Mouse (Mus musculus) hindbrain, embryonic 16.5 days (tissue): ENCODE data around the gene Ppp1r14b. TPM values are rescaled to one million over a fixed set of nuclear protein-coding genes. Genes with fewer than 3 reads are reported as not detected.
A peak's percentile ranks its signal among the peaks of the same experiment; 100 is the strongest.

Experiments used
- ATAC-seq: fragments of 200-750 bp; cut with Nextera tagmentation; 2 replicates; pipeline ENCODE4 v1.8.0; 2017; ENCODE audit warnings: moderate TSS enrichment, moderate library complexity
- H3K27ac ChIP-seq: fragments of 300-500 bp; sonication (generic); 2 replicates; pipeline ENCODE4 v1.5.1; 2014; ENCODE audit warnings: low read depth, mild to moderate bottlenecking, control low read depth, low read length, moderate library complexity
- H3K27me3 ChIP-seq: fragments of 300-500 bp; sonication (generic); replicated peaks from 2 replicates; pipeline ENCODE4 v1.6.1; 2014; ENCODE audit warnings: low read length; ENCODE audit not compliant: control insufficient read depth, insufficient read depth
- H3K36me3 ChIP-seq: fragments of 300-500 bp; sonication (generic); 2 replicates; pipeline ENCODE4 v1.6.1; 2014; ENCODE audit warnings: mild to moderate bottlenecking, low read length, moderate library complexity, mixed read lengths; ENCODE audit not compliant: control insufficient read depth, insufficient read depth
- H3K4me1 ChIP-seq: fragments of 300-500 bp; sonication (generic); 2 replicates; pipeline ENCODE4 v1.6.1; 2014; ENCODE audit warnings: low read depth, low read length; ENCODE audit not compliant: control insufficient read depth, insufficient read depth
- H3K4me2 ChIP-seq: fragments of 300-500 bp; sonication (generic); 2 replicates; pipeline ENCODE4 v1.6.1; 2014; ENCODE audit warnings: mild to moderate bottlenecking, low read length, control low read depth, moderate library complexity
- H3K4me3 ChIP-seq: fragments of 300-500 bp; sonication (generic); 2 replicates; pipeline ENCODE4 v1.5.1; 2014; ENCODE audit warnings: mild to moderate bottlenecking, low read length, control low read depth, moderate library complexity
- H3K9ac ChIP-seq: fragments of 300-500 bp; sonication (generic); 2 replicates; pipeline ENCODE4 v1.6.1; 2014; ENCODE audit warnings: low read depth, mild to moderate bottlenecking, control low read depth, low read length, moderate library complexity
- H3K9me3 ChIP-seq: fragments of 300-500 bp; sonication (generic); 2 replicates; pipeline ENCODE4 v1.6.1; 2014; ENCODE audit warnings: mild to moderate bottlenecking, low read length, moderate library complexity; ENCODE audit not compliant: control insufficient read depth
- WGBS: fragments of 180-500 bp; shearing (Covaris S2); extraction: QIAGEN DNeasy Blood & Tissue Kit; methylation state at CpG from one replicate; pipeline ENCODE4 v1.1.7; 2014; 5-methylcytosine and 5-hydroxymethylcytosine counted together
- polyA plus RNA-seq: library from polyadenylated mRNA; unstranded; fragments of >200 nt; fragmentation: Nextera tagmentation; extraction: Ambion mirVana; gene quantifications from 2 replicates; pipeline ENCODE4 v1.2.1, GENCODE M21; 2015

The Ppp1r14b gene
- polyA plus RNA-seq, 1 experiment from 2014 or later: 89.4 TPM

DNA sequence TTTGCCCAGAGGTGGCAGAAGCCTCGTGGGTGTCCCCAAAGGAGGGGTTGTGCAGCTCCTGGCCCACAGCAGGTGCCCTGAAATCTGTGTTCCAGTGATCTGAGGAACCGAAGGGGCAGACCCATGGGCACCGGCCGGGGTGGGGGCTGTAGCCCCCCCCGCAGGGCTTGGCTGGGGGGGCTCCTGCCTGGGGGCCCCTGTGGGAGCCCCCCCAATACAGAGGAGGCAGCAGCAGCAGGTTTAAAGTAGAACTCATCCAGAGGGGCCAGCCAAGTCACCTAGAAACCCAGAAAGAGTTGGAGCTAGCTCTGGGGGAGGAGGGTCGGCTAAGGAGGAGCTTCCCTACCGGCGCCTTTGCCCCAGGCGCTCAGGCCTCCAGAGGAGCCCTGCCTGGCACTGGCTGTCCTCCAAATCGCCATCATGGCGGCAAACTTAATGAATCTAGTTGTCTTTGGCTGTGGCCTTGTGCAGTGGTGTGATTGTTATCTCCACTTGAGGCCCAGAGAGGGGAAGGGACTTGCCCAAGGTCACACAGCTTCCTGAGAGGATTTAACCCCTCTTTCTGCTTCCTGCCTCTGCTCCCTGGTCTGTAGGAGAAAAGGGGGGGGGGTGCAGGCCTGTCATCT is 4.2 kb upstream of the Ppp1r14b start:
- Histone ChIP-seq H3K9ac (peak overlapping the region; percentile 1; the same call in 1 of the 2 replicates), H3K36me3 (no peaks in the 10 kb centered on the region), H3K4me1 (peaks cover 15% of the 10 kb centered on the region), H3K4me2 (peak overlapping the region; percentile 54), H3K4me3 (no peak overlapping the region), H3K27ac (no peak overlapping the region), H3K27me3 (peaks cover 10% of the 10 kb centered on the region), H3K9me3 (no peaks in the 10 kb centered on the region)
- 10% methylated on average over 11 of the region's 11 CpGs for WGBS
- ATAC-seq: no peak

DNA sequence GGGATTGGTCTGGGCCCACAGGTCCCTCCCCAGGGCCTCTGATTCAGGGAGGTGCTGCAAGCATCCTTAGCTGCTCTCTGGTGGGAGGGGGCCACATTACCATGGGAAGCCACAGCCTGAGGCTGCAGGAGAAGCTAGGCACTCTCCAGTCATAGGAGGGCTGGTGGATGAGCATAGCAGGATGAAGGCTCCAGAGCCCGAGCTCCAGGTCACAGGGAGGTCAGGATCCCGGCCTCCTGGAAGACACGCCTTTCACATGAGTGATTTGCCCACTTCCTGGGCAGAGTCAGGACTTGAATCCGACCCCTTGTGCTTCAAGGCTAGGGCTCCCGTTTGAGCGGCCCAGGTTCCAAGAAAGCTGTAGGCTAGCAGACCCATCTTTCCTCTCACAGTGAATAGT is 3.1 kb upstream of the Ppp1r14b start:
- peaks cover 10% of the 10 kb centered on the region for H3K27me3 ChIP-seq
- H3K9ac ChIP-seq: peak overlapping the region; percentile 5; the same call in 1 of the 2 replicates
- peaks cover 24% of the 10 kb centered on the region for H3K4me1 ChIP-seq
- H3K9me3 ChIP-seq: no peaks in the 10 kb centered on the region
- WGBS: 41% methylated on average over 6 of the region's 6 CpGs
- H3K4me2 ChIP-seq: no peak overlapping the region
- no peak overlapping the region for H3K4me3 ChIP-seq
- ATAC-seq: no peak
- H3K27ac ChIP-seq: no peak overlapping the region
- H3K36me3 ChIP-seq: no peaks in the 10 kb centered on the region

DNA sequence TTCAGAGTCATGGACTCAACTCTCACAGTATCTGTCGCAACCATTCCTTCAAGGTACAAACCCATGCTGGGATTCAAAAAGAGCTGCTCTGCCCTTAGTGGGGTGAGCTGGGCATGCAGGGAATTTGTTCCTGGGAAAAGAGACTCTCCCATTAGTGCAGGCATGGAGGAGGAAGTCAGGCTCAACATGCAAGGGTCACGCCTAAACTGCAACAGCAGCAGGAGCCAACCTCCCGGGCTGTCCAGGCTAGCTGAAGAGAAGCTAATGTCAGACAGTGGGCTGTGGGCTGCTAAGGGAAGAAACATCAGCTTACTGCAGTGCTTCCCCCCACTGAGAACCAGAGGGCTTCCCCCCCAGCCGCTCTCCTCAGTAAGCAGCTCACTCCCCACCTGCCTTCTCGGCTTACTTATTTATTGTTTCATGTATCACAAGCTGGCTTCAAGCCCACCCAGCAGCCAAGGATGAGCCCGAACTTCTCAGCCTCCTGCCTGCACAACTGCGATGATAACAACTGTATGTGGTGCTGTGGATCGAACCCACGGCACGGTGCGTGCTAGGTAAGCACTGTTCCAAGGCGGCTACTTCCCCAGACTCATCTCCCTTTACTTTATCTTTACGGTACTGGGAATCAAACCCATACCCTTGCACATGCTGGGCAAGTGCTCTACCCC is 2.4 kb upstream of the Ppp1r14b start:
- Histone ChIP-seq H3K9me3 (no peaks in the 10 kb centered on the region), H3K36me3 (peaks cover 2% of the 10 kb centered on the region), H3K4me3 (no peak overlapping the region), H3K4me2 (no peak overlapping the region), H3K27me3 (peaks cover 10% of the 10 kb centered on the region), H3K4me1 (peaks cover 30% of the 10 kb centered on the region), H3K9ac (no peak overlapping the region), H3K27ac (no peak overlapping the region)
- ATAC-seq: no peak
- 79% methylated on average over 13 of the region's 13 CpGs for WGBS

DNA sequence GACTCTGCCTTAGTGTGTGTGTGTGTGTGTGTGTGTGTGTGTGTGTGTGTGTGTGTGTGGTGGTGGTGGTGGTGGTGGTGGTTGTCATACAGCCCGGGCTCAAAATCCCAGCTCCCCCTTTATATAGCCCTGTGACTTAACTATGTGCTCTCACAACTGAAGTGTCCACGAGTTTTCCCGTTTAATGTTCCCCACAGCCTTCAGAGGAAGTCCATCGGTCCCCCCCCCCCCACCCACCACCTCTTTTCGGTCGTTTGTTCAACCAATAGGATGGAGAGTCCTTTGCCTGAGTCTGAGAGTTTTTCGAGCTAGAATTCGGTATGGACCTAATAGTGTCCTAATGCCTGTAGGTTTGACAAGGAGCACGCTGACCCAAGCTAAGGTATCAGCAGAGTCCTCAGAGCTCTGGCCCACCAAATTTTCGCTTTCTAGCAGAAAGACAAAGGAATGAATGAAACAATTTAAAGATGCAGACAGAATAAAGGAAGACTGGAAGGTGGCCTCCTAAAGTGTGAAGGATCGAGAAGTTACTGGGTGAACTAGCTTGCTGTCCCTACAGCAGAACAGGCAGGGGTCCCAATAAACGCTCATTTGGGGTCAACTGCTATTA is 1.1 kb upstream of the Ppp1r14b start:
- peaks cover 43% of the 10 kb centered on the region for H3K4me1 ChIP-seq
- no peak overlapping the region for H3K27ac ChIP-seq
- H3K36me3 ChIP-seq: peaks cover 11% of the 10 kb centered on the region
- peak overlapping the region; percentile 58 for H3K4me3 ChIP-seq
- H3K9ac ChIP-seq: peak overlapping the region; percentile 83
- H3K9me3 ChIP-seq: no peaks in the 10 kb centered on the region
- peaks cover 10% of the 10 kb centered on the region for H3K27me3 ChIP-seq
- 33% methylated on average over 12 of the region's 12 CpGs for WGBS
- peak overlapping the region; percentile 94 for H3K4me2 ChIP-seq
- ATAC-seq: no peak

DNA sequence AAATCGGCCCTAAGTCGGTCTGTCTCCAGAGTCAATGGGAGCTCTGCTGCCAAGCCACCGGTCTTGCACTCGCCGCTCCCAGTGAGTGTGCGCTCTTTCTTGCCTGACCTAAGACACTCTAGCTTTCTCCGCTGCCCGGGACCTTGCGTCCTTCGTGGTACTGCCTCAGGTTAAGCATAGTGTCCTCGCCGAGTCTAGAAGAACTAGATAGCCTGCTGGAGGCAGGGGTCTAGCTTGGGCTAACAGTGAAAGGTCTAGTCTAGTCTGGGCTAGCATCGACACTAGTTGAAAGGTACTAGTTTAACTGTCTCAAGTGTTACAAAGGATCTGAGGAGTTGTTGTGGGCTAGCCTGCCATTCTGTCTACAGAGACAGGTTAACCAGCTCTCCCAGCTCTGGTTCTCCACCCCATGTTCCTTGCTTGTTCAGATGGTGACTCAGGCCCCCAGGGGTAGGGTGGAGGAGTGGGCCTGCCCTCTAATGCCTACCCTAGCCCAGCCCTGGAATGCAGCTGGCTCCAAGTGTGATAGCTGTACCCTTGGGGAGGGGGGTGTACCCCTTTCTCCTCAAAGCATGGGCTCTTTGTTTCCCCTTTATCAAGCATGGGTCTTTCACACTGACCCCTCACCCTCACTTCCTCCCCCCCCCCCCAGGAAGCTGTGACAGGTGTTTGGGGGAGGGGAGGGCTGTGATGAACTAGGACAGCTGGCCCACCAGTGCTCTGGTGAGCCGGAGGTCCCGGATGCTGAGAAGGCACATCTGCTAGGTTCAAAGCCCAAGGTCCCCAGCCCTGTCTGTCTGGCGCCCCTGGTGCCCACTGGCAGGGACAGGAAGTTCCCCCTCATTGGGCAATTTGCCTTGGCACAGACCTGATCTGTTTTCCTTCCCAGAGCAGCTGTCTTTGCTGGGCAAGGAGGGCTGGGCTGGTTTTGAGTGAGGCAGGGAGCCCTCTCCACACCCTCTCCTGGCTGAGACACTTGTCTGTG is 1.1 kb downstream of the Ppp1r14b start, which contains the start of gene Plcb3:
Gene Plcb3 (minus strand): TSS at position 934 of the 985 bp plus-strand sequence.
- H3K4me2 ChIP-seq: peak within 1 kb of the TSS; percentile 94
- peaks cover 1% of the 10 kb centered on the region; the same call in 1 of the 2 replicates for H3K27me3 ChIP-seq
- peak within 1 kb of the TSS; percentile 95 for H3K27ac ChIP-seq
- H3K4me1 ChIP-seq: peaks cover 39% of the 10 kb centered on the region
- H3K9me3 ChIP-seq: no peaks in the 10 kb centered on the region
- peak within 1 kb of the TSS; percentile 83 for H3K9ac ChIP-seq
- peak; percentile 5 for ATAC-seq
- under 1% methylated on average over 16 of the region's 16 CpGs for WGBS
- H3K4me3 ChIP-seq: peak within 1 kb of the TSS; percentile 58
- peaks cover 11% of the 10 kb centered on the region for H3K36me3 ChIP-seq

DNA sequence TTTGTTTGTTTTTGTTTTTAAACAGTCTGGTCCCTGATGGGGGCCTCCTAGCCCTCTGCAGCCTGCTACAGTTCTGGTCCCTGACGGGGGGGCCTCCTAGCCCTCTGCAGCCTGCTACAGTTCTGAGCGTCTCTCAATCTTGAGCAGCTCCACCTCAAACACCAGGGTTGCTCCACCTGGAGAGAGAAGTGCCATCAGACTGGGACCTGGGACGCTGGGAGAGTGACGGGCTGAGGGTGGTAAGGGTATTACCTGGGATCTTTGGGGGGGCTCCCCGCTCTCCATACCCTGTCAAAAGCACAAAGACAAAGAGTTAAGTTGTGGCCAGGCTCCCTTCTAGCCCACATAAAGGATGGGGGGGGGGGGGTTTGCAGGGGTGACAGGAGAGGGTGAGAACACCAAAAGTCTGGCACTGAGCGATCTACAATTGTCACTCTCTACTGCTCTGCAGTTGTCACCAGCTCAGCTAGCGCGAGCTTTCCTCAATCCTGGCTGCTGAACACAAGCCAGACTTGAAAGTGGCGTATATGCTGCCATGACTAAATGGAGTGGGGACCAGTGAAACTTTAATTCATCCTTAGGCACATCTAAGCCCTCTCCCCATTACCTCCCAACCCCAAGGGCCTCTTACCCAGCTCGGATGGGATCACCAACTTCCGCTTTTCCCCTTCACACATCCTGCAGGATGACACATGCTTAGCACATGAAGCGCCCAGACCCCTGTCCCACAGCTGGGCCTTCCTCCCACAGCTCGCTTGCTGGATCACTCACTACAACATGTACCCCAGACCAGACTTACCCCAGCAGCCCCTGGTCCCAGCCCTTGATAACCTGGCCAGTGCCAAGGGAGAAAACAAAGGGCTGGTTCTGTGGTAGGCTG is 3.2 kb downstream of the Ppp1r14b start:
- H3K9me3 ChIP-seq: no peaks in the 10 kb centered on the region
- H3K9ac ChIP-seq: peak overlapping the region; percentile 27
- peaks cover 42% of the 10 kb centered on the region for H3K4me1 ChIP-seq
- ATAC-seq: no peak
- 75% methylated on average over 13 of the region's 13 CpGs for WGBS
- peaks cover 17% of the 10 kb centered on the region for H3K36me3 ChIP-seq
- H3K27ac ChIP-seq: peak overlapping the region; percentile 97; the same call in 1 of the 2 replicates
- H3K4me2 ChIP-seq: peak overlapping the region; percentile 73
- H3K27me3 ChIP-seq: no peaks in the 10 kb centered on the region
- H3K4me3 ChIP-seq: peak overlapping the region; percentile 68

DNA sequence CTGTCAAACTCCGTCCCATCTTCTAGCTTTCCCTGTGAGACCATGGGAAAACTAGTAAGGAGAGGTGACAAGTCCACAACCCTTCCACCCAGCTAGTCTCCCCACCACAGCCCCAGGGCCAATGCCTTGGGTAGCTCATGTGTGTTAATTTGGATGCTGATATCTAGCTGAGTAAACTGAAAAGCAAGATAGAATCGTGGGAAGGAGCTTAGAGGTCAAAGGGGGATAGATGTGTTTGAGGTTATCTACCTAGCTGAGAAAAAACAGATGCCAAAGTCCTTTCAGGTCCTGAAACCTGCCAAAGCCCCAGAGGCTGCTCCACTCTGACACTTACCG is 3.8 kb downstream of the Ppp1r14b start:
- peaks cover 17% of the 10 kb centered on the region for H3K36me3 ChIP-seq
- H3K4me1 ChIP-seq: peaks cover 42% of the 10 kb centered on the region
- no peaks in the 10 kb centered on the region for H3K27me3 ChIP-seq
- peak overlapping the region; percentile 84 for H3K9ac ChIP-seq
- H3K4me3 ChIP-seq: peak overlapping the region; percentile 68
- 53% methylated on average over 3 of the region's 3 CpGs for WGBS
- ATAC-seq: no peak
- H3K9me3 ChIP-seq: no peaks in the 10 kb centered on the region
- H3K4me2 ChIP-seq: peak overlapping the region; percentile 73
- peak overlapping the region; percentile 97; the same call in 1 of the 2 replicates for H3K27ac ChIP-seq

DNA sequence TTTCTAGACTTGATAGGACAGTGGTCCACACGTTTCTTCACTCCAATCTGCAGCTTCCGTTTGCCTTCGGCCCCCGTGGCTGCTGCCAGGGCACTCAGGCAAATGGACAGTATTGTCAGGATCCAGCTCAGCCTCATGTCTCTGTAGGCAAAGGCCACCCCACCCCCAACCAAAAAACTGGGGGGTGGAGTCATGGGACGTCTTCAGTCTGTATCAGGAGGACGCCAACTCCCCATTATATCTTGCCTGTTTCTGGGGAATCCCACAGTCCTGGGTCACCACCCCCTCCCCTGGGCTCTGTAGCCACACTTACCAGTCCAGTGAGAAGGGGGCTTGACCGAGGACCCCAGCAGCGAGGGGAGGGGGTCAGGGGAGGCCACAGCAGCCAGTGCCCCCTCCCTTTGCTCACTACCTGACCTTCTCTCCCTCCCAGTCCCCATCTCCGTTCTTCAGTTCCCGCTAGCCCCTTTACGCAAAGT is 4.3 kb downstream of the Ppp1r14b start:
- peak overlapping the region; percentile 84 for H3K9ac ChIP-seq
- no peaks in the 10 kb centered on the region for H3K9me3 ChIP-seq
- peak overlapping the region; percentile 73 for H3K4me2 ChIP-seq
- H3K4me1 ChIP-seq: peaks cover 39% of the 10 kb centered on the region
- no peaks in the 10 kb centered on the region for H3K27me3 ChIP-seq
- peak overlapping the region; percentile 68 for H3K4me3 ChIP-seq
- 9% methylated on average over 11 of the region's 11 CpGs for WGBS
- peaks cover 19% of the 10 kb centered on the region for H3K36me3 ChIP-seq
- ATAC-seq: no peak
- peak overlapping the region; percentile 97 for H3K27ac ChIP-seq
